Mouse (Mus musculus): ENCODE measurements around the gene Slc8a1.

Slc8a1 gene

GRCm38 (mm10) chr17:81336024-81336754, 402.0 kb downstream of the Slc8a1 start:
- DNase-seq (ENCODE audit: low read depth) = no peak

DNA sequence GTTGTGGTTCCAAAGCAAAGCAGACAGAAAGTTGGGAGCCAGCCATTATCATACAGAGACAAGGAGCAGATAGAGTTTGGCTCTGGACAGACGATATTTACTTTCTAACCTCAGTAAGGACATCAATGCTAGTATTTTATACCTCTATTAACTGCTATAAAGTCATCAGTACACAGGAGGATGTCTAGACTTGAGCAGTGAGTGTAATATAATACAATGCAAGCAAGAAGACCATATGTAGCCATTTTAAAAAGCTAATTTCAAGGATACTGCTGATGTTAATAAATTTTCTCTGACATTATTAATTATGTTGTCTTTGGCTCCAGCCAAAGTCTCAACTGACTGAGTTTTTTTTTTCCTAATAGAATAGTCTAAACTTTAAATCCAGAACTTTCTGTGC, 402.7 kb downstream of the Slc8a1 start:
- DNase-seq (ENCODE audit: low read depth) = no peak
